Mouse (Mus musculus) embryonic facial prominence, embryonic 14.5 days (tissue): ENCODE data around the gene Klra1. TPM values are rescaled to one million over a fixed set of nuclear protein-coding genes. Genes with fewer than 3 reads are reported as not detected.
"Not testable (repeated sequence)": the region's sequence is repeated elsewhere in the genome, so short reads cannot be mapped to it uniquely, and the experiment has no call there.

Experiments
- ATAC-seq: fragments of 200-750 bp; cut with Nextera tagmentation; 2 replicates; pipeline ENCODE4 v1.8.0; 2017; ENCODE audit warnings: low read depth, moderate number of reproducible peaks, moderate TSS enrichment
- DNase-seq: peaks from one replicate; pipeline ENCODE4 v3.0.0-alpha.2; 2015; ENCODE audit warnings: low spot score
- H3K27ac ChIP-seq: fragments of 300-500 bp; sonication (generic); replicated peaks from 2 replicates; pipeline ENCODE4 v1.5.1; 2014; ENCODE audit warnings: low read depth, mild to moderate bottlenecking, low read length, moderate library complexity
- H3K27me3 ChIP-seq: fragments of 300-500 bp; sonication (generic); replicated peaks from 2 replicates; pipeline ENCODE4 v1.6.1; 2014; ENCODE audit warnings: low read length; ENCODE audit not compliant: control insufficient read depth, insufficient read depth
- H3K36me3 ChIP-seq: fragments of 300-500 bp; sonication (generic); 2 replicates; pipeline ENCODE4 v1.6.1; 2014; ENCODE audit warnings: low read length, mixed read lengths; ENCODE audit not compliant: control insufficient read depth, insufficient read depth
- H3K4me1 ChIP-seq: fragments of 300-500 bp; sonication (generic); 2 replicates; pipeline ENCODE4 v1.6.1; 2014; ENCODE audit warnings: antibody characterized with exemption, low read length; ENCODE audit not compliant: control insufficient read depth, insufficient read depth
- H3K4me2 ChIP-seq: fragments of 300-500 bp; sonication (generic); 2 replicates; pipeline ENCODE4 v1.6.1; 2014; ENCODE audit warnings: low read depth, mild to moderate bottlenecking, low read length, moderate library complexity, mixed read lengths
- H3K4me3 ChIP-seq: fragments of 300-500 bp; sonication (generic); 2 replicates; pipeline ENCODE4 v1.5.1; 2014; ENCODE audit warnings: low read depth, mild to moderate bottlenecking, low read length
- H3K9ac ChIP-seq: fragments of 300-500 bp; sonication (generic); 2 replicates; pipeline ENCODE4 v1.6.1; 2014; ENCODE audit warnings: low read depth, mild to moderate bottlenecking, low read length, moderate library complexity, mixed read lengths
- H3K9me3 ChIP-seq: fragments of 300-500 bp; sonication (generic); 2 replicates; pipeline ENCODE4 v1.6.1; 2016; ENCODE audit warnings: low read length; ENCODE audit not compliant: control insufficient read depth
- WGBS: fragments of 180-500 bp; shearing (Covaris S2); extraction: QIAGEN DNeasy Blood & Tissue Kit; methylation state at CpG from one replicate; pipeline ENCODE4 v1.1.7; 2014; 5-methylcytosine and 5-hydroxymethylcytosine counted together
- polyA plus RNA-seq: library from polyadenylated mRNA; unstranded; fragments of >200 nt; fragmentation: Nextera tagmentation; extraction: Ambion mirVana; gene quantifications from 2 replicates; pipeline ENCODE4 v1.2.1, GENCODE M21; 2014

Klra1 gene
- not detected in 2 replicates for polyA plus RNA-seq

- no peak within 1 kb of the TSS for H3K4me2 ChIP-seq
- no peak for ATAC-seq
- no peak within 1 kb of the TSS for H3K4me3 ChIP-seq
- no peaks in the 10 kb centered on the region for H3K9me3 ChIP-seq
- no peak within 1 kb of the TSS for H3K27ac ChIP-seq
- DNase-seq: no peak
- H3K36me3 ChIP-seq: no peaks in the 10 kb centered on the region
- no peaks in the 10 kb centered on the region for H3K27me3 ChIP-seq
- WGBS: 80% methylated on average over 2 of the region's 2 CpGs
- no peak within 1 kb of the TSS for H3K9ac ChIP-seq
- H3K4me1 ChIP-seq: no peaks in the 10 kb centered on the region
Observed at GRCm38 (mm10) chr6:130386750-130387149, at the start of gene Klra1. TSS of gene Klra1 (minus strand) at chr6:130386874.

GRCm38 (mm10) chr6:130429511-130429910 lies 42.8 kb upstream of the Klra1 start:
- Histone ChIP-seq H3K27ac (no peak overlapping the region), H3K27me3 (no peaks in the 10 kb centered on the region), H3K9ac (no peak overlapping the region), H3K9me3 (peaks cover 7% of the 10 kb centered on the region; the same call in 1 of the 2 replicates), H3K4me2 (no peak overlapping the region), H3K4me3 (no peak overlapping the region), H3K4me1 (no peaks in the 10 kb centered on the region), H3K36me3 (no peaks in the 10 kb centered on the region)
- no peak for ATAC-seq
- 86% methylated on average over 4 of the region's 4 CpGs for WGBS
- no peak for DNase-seq

GRCm38 (mm10) chr6:130419158-130419557 lies 32.5 kb upstream of the Klra1 start:
- no peak for ATAC-seq
- 92% methylated on average over 2 of the region's 2 CpGs for WGBS
- 0 out of 2 replicates have a peak, but pooled peaks cover 25% of the 10 kb centered on the region for H3K9me3 ChIP-seq

GRCm38 (mm10) chr6:130404882-130405281 lies 18.2 kb upstream of the Klra1 start:
- no peaks in the 10 kb centered on the region for H3K27me3 ChIP-seq
- no peaks in the 10 kb centered on the region for H3K36me3 ChIP-seq
- no peak overlapping the region for H3K27ac ChIP-seq
- peaks cover 20% of the 10 kb centered on the region; the same call in 1 of the 2 replicates for H3K9me3 ChIP-seq
- no peak for ATAC-seq
- H3K4me1 ChIP-seq: no peaks in the 10 kb centered on the region
- no peak for DNase-seq
- WGBS: 68% methylated on average over 1 of the region's 1 CpGs
- no peak overlapping the region for H3K9ac ChIP-seq
- H3K4me3 ChIP-seq: no peak overlapping the region
- H3K4me2 ChIP-seq: no peak overlapping the region

More at GRCm38 (mm10) chr6:130419158-130419557, 32.5 kb upstream of the Klra1 start:
- no peak overlapping the region for H3K27ac ChIP-seq
- H3K4me3 ChIP-seq: no peak overlapping the region
- DNase-seq: no peak
- no peaks in the 10 kb centered on the region for H3K36me3 ChIP-seq
- no peaks in the 10 kb centered on the region for H3K27me3 ChIP-seq
- H3K4me1 ChIP-seq: no peaks in the 10 kb centered on the region
- no peak overlapping the region for H3K9ac ChIP-seq
- no peak overlapping the region for H3K4me2 ChIP-seq

GRCm38 (mm10) chr6:130385803-130386202 lies 871 bp downstream of the Klra1 start:
- Histone ChIP-seq H3K9me3 (no peaks in the 10 kb centered on the region), H3K4me3 (no peak overlapping the region), H3K36me3 (no peaks in the 10 kb centered on the region), H3K4me1 (no peaks in the 10 kb centered on the region), H3K4me2 (no peak overlapping the region), H3K27ac (no peak overlapping the region), H3K27me3 (no peaks in the 10 kb centered on the region), H3K9ac (no peak overlapping the region)
- DNase-seq (no peak), ATAC-seq (no peak)
- 54% methylated on average over 1 of the region's 1 CpGs for WGBS

- no peak overlapping the region for H3K4me2 ChIP-seq
- 71% methylated on average over 4 of the region's 4 CpGs for whole genome bisulfite sequencing
- no peaks in the 10 kb centered on the region for H3K4me1 ChIP-seq
- ATAC-seq (no peak), DNase-seq (no peak)
- no peak overlapping the region for H3K9ac ChIP-seq
- H3K4me3 ChIP-seq: no peak overlapping the region
- no peaks in the 10 kb centered on the region for H3K27me3 ChIP-seq
- no peak overlapping the region for H3K27ac ChIP-seq
- H3K36me3 ChIP-seq: no peaks in the 10 kb centered on the region
- H3K9me3 ChIP-seq: 0 out of 2 replicates have a peak, but pooled peaks cover 5% of the 10 kb centered on the region
Observed at GRCm38 (mm10) chr6:130382375-130382774, 4.3 kb downstream of the Klra1 start.

- DNase-seq, H3K4me2 ChIP-seq, H3K27ac ChIP-seq, H3K9ac ChIP-seq, H3K27me3 ChIP-seq, H3K4me1 ChIP-seq, H3K9me3 ChIP-seq, H3K36me3 ChIP-seq, ATAC-seq, H3K4me3 ChIP-seq: not testable (repeated sequence)
- WGBS: 35% methylated on average over 1 of the region's 1 CpGs
Observed at GRCm38 (mm10) chr6:130345381-130345780, 41.3 kb downstream of the Klra1 start.

- 84% methylated on average over 2 of the region's 2 CpGs for WGBS
- not testable (repeated sequence) for H3K4me3 ChIP-seq, H3K4me1 ChIP-seq, H3K9ac ChIP-seq, H3K9me3 ChIP-seq, ATAC-seq, H3K36me3 ChIP-seq, H3K27me3 ChIP-seq, H3K27ac ChIP-seq, H3K4me2 ChIP-seq, DNase-seq
Observed at GRCm38 (mm10) chr6:130341973-130342372, 44.7 kb downstream of the Klra1 start.

- no peaks in the 10 kb centered on the region for H3K4me1 ChIP-seq
- H3K27me3 ChIP-seq: no peaks in the 10 kb centered on the region
- no peak within 1 kb of the TSS for H3K4me2 ChIP-seq
- DNase-seq (no peak), ATAC-seq (no peak)
- H3K9ac ChIP-seq: no peak within 1 kb of the TSS
- WGBS: 82% methylated on average over 8 of the region's 8 CpGs
- H3K4me3 ChIP-seq: no peak within 1 kb of the TSS
- H3K27ac ChIP-seq: no peak within 1 kb of the TSS
- H3K36me3 ChIP-seq: no peaks in the 10 kb centered on the region
- H3K9me3 ChIP-seq: no peaks in the 10 kb centered on the region
Observed at GRCm38 (mm10) chr6:130337411-130337810, 49.3 kb downstream of the Klra1 start, which contains the start of gene Klra3. TSS of gene Klra3 (minus strand) at chr6:130337574.
